Mouse (Mus musculus) neural tube, embryonic 11.5 days (tissue): ENCODE data around the gene Txn2. TPM values are rescaled to one million over a fixed set of nuclear protein-coding genes. Genes with fewer than 3 reads are reported as not detected.
A peak's percentile ranks its signal among the peaks of the same experiment; 100 is the strongest.

ENCODE experiments used
- ATAC-seq: fragments of 200-750 bp; cut with Nextera tagmentation; 2 replicates; pipeline ENCODE4 v1.8.0; 2017; ENCODE audit warnings: moderate number of reproducible peaks, mild to moderate bottlenecking, moderate TSS enrichment, moderate library complexity; ENCODE audit not compliant: insufficient read depth, low FRiP score, low TSS enrichment
- DNase-seq: peaks from one replicate; pipeline ENCODE4 v3.0.0-alpha.2; 2015; ENCODE audit warnings: low spot score
- H3K27ac ChIP-seq: fragments of 300-500 bp; sonication (generic); 2 replicates; pipeline ENCODE4 v1.5.1; 2014; ENCODE audit warnings: low read depth, mild to moderate bottlenecking, low read length
- H3K27me3 ChIP-seq: fragments of 300-500 bp; sonication (generic); 2 replicates; pipeline ENCODE4 v1.6.1; 2014; ENCODE audit warnings: mild to moderate bottlenecking, low read length, mixed read lengths; ENCODE audit not compliant: control insufficient read depth, insufficient read depth
- H3K36me3 ChIP-seq: fragments of 300-500 bp; sonication (generic); 2 replicates; pipeline ENCODE4 v1.6.1; 2014; ENCODE audit warnings: mild to moderate bottlenecking, low read length, moderate library complexity, mixed read lengths; ENCODE audit not compliant: control insufficient read depth, insufficient read depth
- H3K4me1 ChIP-seq: fragments of 300-500 bp; sonication (generic); 2 replicates; pipeline ENCODE4 v1.6.1; 2014; ENCODE audit warnings: low read length, mixed read lengths; ENCODE audit not compliant: control insufficient read depth, insufficient read depth
- H3K4me2 ChIP-seq: fragments of 300-500 bp; sonication (generic); 2 replicates; pipeline ENCODE4 v1.6.1; 2014; ENCODE audit warnings: low read depth, mild to moderate bottlenecking, moderate library complexity
- H3K4me3 ChIP-seq: fragments of 300-500 bp; sonication (generic); 2 replicates; pipeline ENCODE4 v1.5.1; 2014; ENCODE audit warnings: low read depth, low read length
- H3K9ac ChIP-seq: fragments of 300-500 bp; sonication (generic); 2 replicates; pipeline ENCODE4 v1.6.1; 2014; ENCODE audit warnings: mild to moderate bottlenecking, low read length
- H3K9me3 ChIP-seq: fragments of 300-500 bp; sonication (generic); 2 replicates; pipeline ENCODE4 v1.6.1; 2016; ENCODE audit warnings: low read length; ENCODE audit not compliant: control insufficient read depth
- WGBS: fragments of 180-500 bp; shearing (Covaris S2); extraction: QIAGEN DNeasy Blood & Tissue Kit; methylation state at CpG from one replicate; pipeline ENCODE4 v1.1.7; 2014; 5-methylcytosine and 5-hydroxymethylcytosine counted together
- polyA plus RNA-seq: library from polyadenylated mRNA; unstranded; fragments of >200 nt; fragmentation: Nextera tagmentation; extraction: Ambion mirVana; gene quantifications from 2 replicates; pipeline ENCODE4 v1.2.1, GENCODE M21; 2014

Gene Txn2
- polyA plus RNA-seq, 1 experiment from 2014 or later: 277 TPM

GRCm38 (mm10) chr15:77929804-77930203, 998 bp upstream of the Txn2 start:
- H3K9ac ChIP-seq: peak overlapping the region; percentile 64
- no peak for ATAC-seq
- H3K27ac ChIP-seq: no peak overlapping the region
- H3K4me3 ChIP-seq: peak overlapping the region; percentile 79
- no peaks in the 10 kb centered on the region for H3K9me3 ChIP-seq
- peak overlapping the region; percentile 83 for H3K4me2 ChIP-seq
- no peaks in the 10 kb centered on the region for H3K27me3 ChIP-seq
- no peaks in the 10 kb centered on the region; the same call in 1 of the 2 replicates for H3K36me3 ChIP-seq
- no peak for DNase-seq
- H3K4me1 ChIP-seq: peaks cover 16% of the 10 kb centered on the region
- WGBS: 58% methylated on average over 8 of the region's 8 CpGs

GRCm38 (mm10) chr15:77928091-77928490, 715 bp downstream of the Txn2 start:
- DNase-seq: no peak
- Histone ChIP-seq H3K36me3 (peaks cover 10% of the 10 kb centered on the region), H3K4me2 (peak overlapping the region; percentile 70), H3K9me3 (no peaks in the 10 kb centered on the region), H3K4me1 (peaks cover 16% of the 10 kb centered on the region), H3K27ac (no peak overlapping the region), H3K9ac (peak overlapping the region; percentile 75), H3K4me3 (peak overlapping the region; percentile 79), H3K27me3 (no peaks in the 10 kb centered on the region)
- no peak for ATAC-seq
- WGBS: 29% methylated on average over 4 of the region's 4 CpGs

GRCm38 (mm10) chr15:77926921-77927320, 1.9 kb downstream of the Txn2 start:
- H3K4me2 ChIP-seq: no peak overlapping the region
- peaks cover 15% of the 10 kb centered on the region for H3K36me3 ChIP-seq
- no peak overlapping the region for H3K27ac ChIP-seq
- no peaks in the 10 kb centered on the region for H3K9me3 ChIP-seq
- DNase-seq (no peak), ATAC-seq (no peak)
- H3K27me3 ChIP-seq: no peaks in the 10 kb centered on the region
- 96% methylated on average over 5 of the region's 5 CpGs for WGBS
- H3K4me1 ChIP-seq: peaks cover 16% of the 10 kb centered on the region
- no peak overlapping the region for H3K4me3 ChIP-seq
- H3K9ac ChIP-seq: no peak overlapping the region

- Histone ChIP-seq H3K27ac (no peak overlapping the region), H3K4me2 (no peak overlapping the region), H3K9me3 (no peaks in the 10 kb centered on the region), H3K9ac (no peak overlapping the region), H3K27me3 (no peaks in the 10 kb centered on the region), H3K4me3 (no peak overlapping the region), H3K4me1 (peaks cover 16% of the 10 kb centered on the region), H3K36me3 (peaks cover 17% of the 10 kb centered on the region)
- WGBS: 95% methylated on average over 2 of the region's 2 CpGs
- no peak for DNase-seq
- no peak for ATAC-seq
Observed at GRCm38 (mm10) chr15:77925195-77925594, 3.6 kb downstream of the Txn2 start.

- DNase-seq: no peak
- H3K36me3 ChIP-seq: peaks cover 17% of the 10 kb centered on the region
- H3K27me3 ChIP-seq: no peaks in the 10 kb centered on the region
- no peak overlapping the region for H3K4me3 ChIP-seq
- peaks cover 7% of the 10 kb centered on the region; the same call in 1 of the 2 replicates for H3K4me1 ChIP-seq
- no peak overlapping the region for H3K27ac ChIP-seq
- ATAC-seq: no peak
- no peak overlapping the region for H3K9ac ChIP-seq
- 77% methylated on average over 9 of the region's 9 CpGs for WGBS
- H3K4me2 ChIP-seq: no peak overlapping the region
- H3K9me3 ChIP-seq: no peaks in the 10 kb centered on the region
Observed at GRCm38 (mm10) chr15:77923267-77924035, 5.4 kb downstream of the Txn2 start.

- no peak for ATAC-seq
- H3K9me3 ChIP-seq: no peaks in the 10 kb centered on the region
- H3K36me3 ChIP-seq: peaks cover 17% of the 10 kb centered on the region
- no peak overlapping the region for H3K4me2 ChIP-seq
- no peak overlapping the region for H3K4me3 ChIP-seq
- DNase-seq: no peak
- no peak overlapping the region for H3K27ac ChIP-seq
- no peak overlapping the region for H3K9ac ChIP-seq
- H3K27me3 ChIP-seq: no peaks in the 10 kb centered on the region
- peaks cover 3% of the 10 kb centered on the region; the same call in 1 of the 2 replicates for H3K4me1 ChIP-seq
- 88% methylated on average over 9 of the region's 9 CpGs for WGBS
Observed at GRCm38 (mm10) chr15:77922710-77923109, 6.1 kb downstream of the Txn2 start.

- DNase-seq: no peak
- 89% methylated on average over 6 of the region's 6 CpGs for WGBS
- Histone ChIP-seq H3K4me3 (no peak overlapping the region), H3K27ac (no peak overlapping the region), H3K4me1 (no peaks in the 10 kb centered on the region), H3K9me3 (no peaks in the 10 kb centered on the region), H3K36me3 (peaks cover 17% of the 10 kb centered on the region), H3K9ac (no peak overlapping the region), H3K4me2 (no peak overlapping the region), H3K27me3 (no peaks in the 10 kb centered on the region)
- no peak for ATAC-seq
Observed at GRCm38 (mm10) chr15:77921636-77922035, 7.2 kb downstream of the Txn2 start.

- H3K4me2 ChIP-seq: no peak overlapping the region
- H3K36me3 ChIP-seq: peaks cover 17% of the 10 kb centered on the region
- H3K4me1 ChIP-seq: no peaks in the 10 kb centered on the region
- DNase-seq: peak; percentile 21
- WGBS: 89% methylated on average over 10 of the region's 10 CpGs
- no peak overlapping the region for H3K9ac ChIP-seq
- no peak for ATAC-seq
- no peak overlapping the region for H3K4me3 ChIP-seq
- no peak overlapping the region for H3K27ac ChIP-seq
- H3K9me3 ChIP-seq: no peaks in the 10 kb centered on the region
- H3K27me3 ChIP-seq: no peaks in the 10 kb centered on the region
Observed at GRCm38 (mm10) chr15:77920511-77921462, 8.0 kb downstream of the Txn2 start.
